Mouse (Mus musculus) stomach, postnatal 0 days (tissue): Measurements from ENCODE around the gene Arhgap15.

Source experiments
- CTCF ChIP-seq: IDR thresholded peaks from 2 replicates; pipeline ENCODE4 v1.5.1; 2016; ENCODE audit warnings: antibody characterized with exemption, low read depth, mild to moderate bottlenecking, moderate library complexity
- EP300 ChIP-seq: optimal IDR thresholded peaks from 2 replicates; pipeline ENCODE3; 2016; ENCODE audit warnings: antibody characterized with exemption

DNA sequence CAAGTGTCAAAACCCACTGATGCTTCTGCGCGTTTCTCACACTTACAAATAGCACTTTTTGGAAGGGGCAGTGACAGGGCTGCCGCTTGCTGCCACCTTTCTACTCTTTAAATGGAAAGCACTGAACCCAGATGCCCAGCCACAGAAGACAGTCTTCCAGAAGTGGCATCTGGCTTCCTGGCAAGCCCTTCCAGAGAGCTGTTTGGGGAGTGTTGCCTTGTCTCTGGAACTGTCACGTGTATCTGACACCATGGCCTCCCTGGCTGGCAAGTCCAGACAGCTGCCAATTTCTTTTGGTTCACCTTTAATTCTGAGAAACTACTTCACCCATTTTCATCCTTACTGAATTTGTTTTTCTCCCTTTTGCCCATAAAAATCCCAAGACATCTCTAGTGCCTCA is 584.7 kb downstream of the Arhgap15 start:
- TF ChIP-seq CTCF (no peak), EP300 (no peak)
